Mouse (Mus musculus) stomach, embryonic 14.5 days (tissue): ENCODE results near the gene Pbx2. TPM values are rescaled to one million over a fixed set of nuclear protein-coding genes. Genes with fewer than 3 reads are reported as not detected.
A peak's percentile ranks its signal among the peaks of the same experiment; 100 is the strongest.

Source experiments
- ATAC-seq: fragments of 200-750 bp; cut with Nextera tagmentation; 2 replicates; pipeline ENCODE4 v1.8.0; 2017; ENCODE audit warnings: low read depth, moderate TSS enrichment; ENCODE audit not compliant: insufficient number of reproducible peaks, insufficient read depth, low FRiP score
- H3K27ac ChIP-seq: fragments of 300-500 bp; sonication (generic); 2 replicates; pipeline ENCODE4 v1.5.1; 2014; ENCODE audit warnings: mild to moderate bottlenecking, low read length, moderate library complexity, mixed read lengths
- H3K27me3 ChIP-seq: fragments of 300-500 bp; sonication (generic); 2 replicates; pipeline ENCODE4 v1.6.1; 2014; ENCODE audit warnings: low read length, control low read depth, mixed read lengths; ENCODE audit not compliant: control insufficient read depth, insufficient read depth
- H3K36me3 ChIP-seq: fragments of 300-500 bp; sonication (generic); 2 replicates; pipeline ENCODE4 v1.6.1; 2014; ENCODE audit warnings: mild to moderate bottlenecking, control low read depth, low read length, moderate library complexity, mixed read lengths; ENCODE audit not compliant: control insufficient read depth, insufficient read depth
- H3K4me1 ChIP-seq: fragments of 300-500 bp; sonication (generic); 2 replicates; pipeline ENCODE4 v1.6.1; 2014; ENCODE audit warnings: low read length, control low read depth, mixed read lengths; ENCODE audit not compliant: control insufficient read depth, insufficient read depth
- H3K4me2 ChIP-seq: fragments of 300-500 bp; sonication (generic); replicated peaks from 2 replicates; pipeline ENCODE4 v1.6.1; 2014; ENCODE audit warnings: low read depth, low read length, control low read depth
- H3K4me3 ChIP-seq: fragments of 300-500 bp; sonication (generic); 2 replicates; pipeline ENCODE4 v1.5.1; 2014; ENCODE audit warnings: low read depth, low read length, control low read depth
- H3K9ac ChIP-seq: fragments of 300-500 bp; sonication (generic); replicated peaks from 2 replicates; pipeline ENCODE4 v1.6.1; 2014; ENCODE audit warnings: low read depth, mild to moderate bottlenecking, control low read depth, low read length, moderate library complexity, mixed read lengths
- H3K9me3 ChIP-seq: fragments of 300-500 bp; sonication (generic); 2 replicates; pipeline ENCODE4 v1.6.1; 2016; ENCODE audit warnings: low read depth, low read length, control low read depth; ENCODE audit not compliant: control insufficient read depth
- WGBS: fragments of 180-500 bp; shearing (Covaris S2); extraction: QIAGEN DNeasy Blood & Tissue Kit; methylation state at CpG from one replicate; pipeline ENCODE4 v1.1.7; 2014; 5-methylcytosine and 5-hydroxymethylcytosine counted together
- polyA plus RNA-seq: library from polyadenylated mRNA; unstranded; fragments of >200 nt; fragmentation: Nextera tagmentation; extraction: Ambion mirVana; gene quantifications from 2 replicates; pipeline ENCODE4 v1.2.1, GENCODE M21; 2014

Pbx2 gene
- polyA plus RNA-seq, 1 experiment from 2014 or later = 13.1 TPM

GRCm38 (mm10) chr17:34599891-34600290, 8.8 kb downstream of the Pbx2 start:
- Histone ChIP-seq H3K4me1 (peaks cover 31% of the 10 kb centered on the region; the same call in 1 of the 2 replicates), H3K36me3 (peaks cover 21% of the 10 kb centered on the region; the same call in 1 of the 2 replicates), H3K9ac (no peak overlapping the region), H3K9me3 (no peaks in the 10 kb centered on the region), H3K4me2 (no peak overlapping the region), H3K27ac (no peak overlapping the region), H3K4me3 (no peak overlapping the region), H3K27me3 (no peaks in the 10 kb centered on the region)
- no peak for ATAC-seq
- WGBS = 79% methylated on average over 9 of the region's 9 CpGs

- 88% methylated on average over 12 of the region's 12 CpGs for WGBS
- Histone ChIP-seq H3K36me3 (peaks cover 9% of the 10 kb centered on the region; the same call in 1 of the 2 replicates), H3K4me1 (peaks cover 32% of the 10 kb centered on the region), H3K27me3 (no peaks in the 10 kb centered on the region), H3K4me2 (0 out of 2 replicates have a peak overlapping the region, but pooled peaks have one; percentile 90), H3K9ac (no peak overlapping the region; the same call in 1 of the 2 replicates), H3K27ac (no peak overlapping the region), H3K9me3 (no peaks in the 10 kb centered on the region), H3K4me3 (no peak overlapping the region)
- ATAC-seq = no peak
Observed at GRCm38 (mm10) chr17:34601796-34602195, 10.7 kb downstream of the Pbx2 start.

GRCm38 (mm10) chr17:34603375-34604060, 12.5 kb downstream of the Pbx2 start, which contains the start of gene Rnf5:
Gene Rnf5, minus strand, starts transcription at chr17:34603690.
- Histone ChIP-seq H3K36me3 (peaks cover 9% of the 10 kb centered on the region; the same call in 1 of the 2 replicates), H3K27me3 (no peaks in the 10 kb centered on the region), H3K9me3 (no peaks in the 10 kb centered on the region), H3K4me2 (peak within 1 kb of the TSS; percentile 95), H3K4me1 (peaks cover 27% of the 10 kb centered on the region), H3K4me3 (peak within 1 kb of the TSS; percentile 76), H3K9ac (peak within 1 kb of the TSS; percentile 84), H3K27ac (peak within 1 kb of the TSS; percentile 93)
- peak; percentile 94 for ATAC-seq
- under 1% methylated on average over 30 of the region's 30 CpGs for WGBS

- H3K4me1 ChIP-seq = peaks cover 27% of the 10 kb centered on the region
Observed at GRCm38 (mm10) chr17:34604061-34604508, 13.0 kb downstream of the Pbx2 start, which contains the start of gene Agpat1. Gene Agpat1, plus strand, starts transcription at chr17:34604262.

GRCm38 (mm10) chr17:34604511-34605237, 13.6 kb downstream of the Pbx2 start:
- no peaks in the 10 kb centered on the region for H3K27me3 ChIP-seq
- H3K4me1 ChIP-seq = peaks cover 27% of the 10 kb centered on the region
- peak overlapping the region; percentile 93 for H3K27ac ChIP-seq
- H3K9ac ChIP-seq = peak overlapping the region; percentile 41
- 0 out of 2 replicates have a peak, but pooled peaks have one; percentile 0 for ATAC-seq
- peaks cover 9% of the 10 kb centered on the region; the same call in 1 of the 2 replicates for H3K36me3 ChIP-seq
- peak overlapping the region; percentile 95 for H3K4me2 ChIP-seq
- peak overlapping the region; percentile 73 for H3K4me3 ChIP-seq
- 16% methylated on average over 24 of the region's 24 CpGs for WGBS
- no peaks in the 10 kb centered on the region for H3K9me3 ChIP-seq

More at GRCm38 (mm10) chr17:34604061-34604508, 13.0 kb downstream of the Pbx2 start, which contains the start of gene Agpat1:
- Histone ChIP-seq H3K36me3 (peaks cover 9% of the 10 kb centered on the region; the same call in 1 of the 2 replicates), H3K27me3 (no peaks in the 10 kb centered on the region), H3K4me2 (peak within 1 kb of the TSS; percentile 95), H3K4me3 (peak within 1 kb of the TSS; percentile 76), H3K9ac (peak within 1 kb of the TSS; percentile 84), H3K27ac (peak within 1 kb of the TSS; percentile 93), H3K9me3 (no peaks in the 10 kb centered on the region)
- under 1% methylated on average over 33 of the region's 35 CpGs for WGBS
- peak; percentile 89 for ATAC-seq

GRCm38 (mm10) chr17:34605609-34606008, 14.5 kb downstream of the Pbx2 start:
- Histone ChIP-seq H3K4me1 (peaks cover 27% of the 10 kb centered on the region), H3K9me3 (no peaks in the 10 kb centered on the region), H3K27ac (peak overlapping the region; percentile 93), H3K4me2 (peak overlapping the region; percentile 95), H3K27me3 (no peaks in the 10 kb centered on the region), H3K36me3 (peaks cover 8% of the 10 kb centered on the region; the same call in 1 of the 2 replicates), H3K4me3 (peak overlapping the region; percentile 73), H3K9ac (peak overlapping the region; percentile 96)
- under 1% methylated on average over 29 of the region's 30 CpGs for WGBS
- peak; percentile 30 for ATAC-seq

GRCm38 (mm10) chr17:34606186-34607039, 15.3 kb downstream of the Pbx2 start:
- no peaks in the 10 kb centered on the region for H3K27me3 ChIP-seq
- peak overlapping the region; percentile 95 for H3K4me2 ChIP-seq
- H3K9ac ChIP-seq = peak overlapping the region; percentile 96
- H3K36me3 ChIP-seq = peaks cover 14% of the 10 kb centered on the region
- no peak for ATAC-seq
- 10% methylated on average over 32 of the region's 32 CpGs for WGBS
- peak overlapping the region; percentile 73 for H3K4me3 ChIP-seq
- no peaks in the 10 kb centered on the region for H3K9me3 ChIP-seq
- H3K27ac ChIP-seq = peak overlapping the region; percentile 93; the same call in 1 of the 2 replicates
- H3K4me1 ChIP-seq = peaks cover 27% of the 10 kb centered on the region
